Comparison of ENCODE assay signal across 8 mouse cellular contexts in genomic region chr5:138970056-138970490, GRCm38 (mm10). TPM values are rescaled to one million over a fixed set of nuclear protein-coding genes. Genes with fewer than 3 reads are reported as not detected.
A peak's percentile ranks its signal among the peaks of the same experiment; 100 is the strongest.
DNase-seq lines count a peak whose midpoint lies in the region; ATAC-seq lines count a peak whose summit lies in the region.

No protein-coding gene starts in this region.

- no peak overlapping the region for H3K4me3 ChIP-seq in heart, embryonic 16.5 days (ENCODE audit: low read length)

- H3K27me3 ChIP-seq in heart, embryonic 16.5 days (ENCODE audit: control insufficient read depth, insufficient read depth, low read length): no peaks in the 10 kb centered on the region

- WGBS in heart, embryonic 16.5 days: 22% methylated on average over 7 of the region's 7 CpGs

- peak overlapping the region; percentile 38; the same call in 1 of the 2 replicates for H3K9ac ChIP-seq in heart, embryonic 16.5 days (ENCODE audit: low read length)

- H3K36me3 ChIP-seq in heart, embryonic 16.5 days (ENCODE audit: control insufficient read depth, insufficient read depth): no peaks in the 10 kb centered on the region

- peak; percentile 41; the same call in 1 of the 2 replicates for ATAC-seq in heart, embryonic 16.5 days (replicated peaks; ENCODE audit: extremely low read depth, insufficient read depth, low FRiP score)
- no peak for ATAC-seq in cerebellum, adult (ENCODE audit: insufficient number of reproducible peaks, low FRiP score, low TSS enrichment)

- no peaks in the 10 kb centered on the region for H3K9me3 ChIP-seq in heart, embryonic 16.5 days (replicated peaks; ENCODE audit: control insufficient read depth, low read length)

- peak; percentile 51 to 67 for DNase-seq in cerebellum, postnatal 14 days
- no peak for DNase-seq in cerebellum, adult 8-10 months
- peak; percentile 73 for DNase-seq in NIH3T3 (ENCODE audit: low read depth)
- peak; percentile 84 to 87 for DNase-seq in lung, adult 18-20 months
- no peak for DNase-seq in embryo, embryonic 10.5 days (ENCODE audit: low spot score)
- no peak for DNase-seq in thymus, postnatal 10 days (ENCODE audit: low spot score in 2 of 2)

- H3K4me2 ChIP-seq in heart, embryonic 16.5 days (ENCODE audit: low read depth, low read length): peak overlapping the region; percentile 8; the same call in 1 of the 2 replicates

- H3K4me1 ChIP-seq in heart, embryonic 16.5 days (ENCODE audit: control insufficient read depth, insufficient read depth, low read length): peaks cover 42% of the 10 kb centered on the region

- H3K27ac ChIP-seq in heart, embryonic 16.5 days (ENCODE audit: low read length): peak overlapping the region; percentile 86

RNA-seq across cellular contexts. Expression of gene Pdgfa, which starts 27.1 kb away (rescaled TPM):
- 54.0 and 56.0 TPM in 2 replicates for polyA plus RNA-seq in heart, embryonic 16.5 days (2015; fragmentation: Nextera tagmentation; extraction: Ambion mirVana)

Comparison
In these comparisons a context has a peak if more than half of its experiments do, and no peak if none do; other contexts are left out.
1. DNase-seq: peak in cerebellum, postnatal 14 days (2 of 2), NIH3T3 (single experiment) and lung, adult 18-20 months (2 of 2); none in cerebellum, adult 8-10 months (single experiment), embryo, embryonic 10.5 days (single experiment) and thymus, postnatal 10 days (0 of 2).